Mouse (Mus musculus): Measurements from ENCODE around the gene Rasa2.

Gene Rasa2

DNA sequence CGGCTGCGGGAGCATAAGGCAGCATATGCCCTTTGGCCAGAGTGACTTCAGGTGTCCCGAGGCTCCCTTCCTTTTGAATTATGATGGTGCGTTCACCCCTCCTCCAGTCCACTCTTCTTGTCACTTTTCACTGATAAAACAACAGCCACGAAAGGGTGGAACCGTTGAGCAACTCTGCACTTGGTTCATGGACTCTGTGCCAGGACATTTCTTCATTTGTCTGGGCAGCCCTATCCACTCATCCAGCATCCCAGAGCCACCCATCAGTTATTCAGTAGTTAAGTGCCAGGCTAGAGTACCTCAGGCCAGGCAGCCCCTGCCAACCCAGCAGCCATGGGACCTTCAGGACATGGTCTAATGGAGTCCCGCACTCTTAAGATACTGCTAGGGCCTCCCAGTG is 7.1 kb upstream of the Rasa2 start:
- peak; percentile 81 for DNase-seq (ENCODE audit: low spot score)

DNA sequence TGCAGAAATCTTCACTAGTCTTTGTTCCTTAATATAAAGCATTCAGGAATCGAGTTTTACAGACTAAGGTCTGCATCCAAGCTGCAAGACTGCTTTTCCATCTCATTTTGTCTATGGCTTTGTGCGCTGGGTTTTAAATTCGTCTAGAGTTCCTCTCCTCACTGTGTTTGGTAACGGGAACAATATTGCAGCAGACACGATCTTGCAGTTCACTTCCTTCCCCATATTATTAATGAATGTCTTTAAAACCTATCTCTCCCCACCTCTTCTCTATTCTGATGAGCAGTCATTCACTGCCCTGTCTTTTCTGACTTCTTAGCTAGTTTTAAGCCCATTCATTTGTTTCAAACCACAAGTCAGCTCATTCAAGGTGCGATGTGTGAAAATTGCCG is 5.7 kb upstream of the Rasa2 start:
- no peak for DNase-seq (ENCODE audit: low spot score)

DNA sequence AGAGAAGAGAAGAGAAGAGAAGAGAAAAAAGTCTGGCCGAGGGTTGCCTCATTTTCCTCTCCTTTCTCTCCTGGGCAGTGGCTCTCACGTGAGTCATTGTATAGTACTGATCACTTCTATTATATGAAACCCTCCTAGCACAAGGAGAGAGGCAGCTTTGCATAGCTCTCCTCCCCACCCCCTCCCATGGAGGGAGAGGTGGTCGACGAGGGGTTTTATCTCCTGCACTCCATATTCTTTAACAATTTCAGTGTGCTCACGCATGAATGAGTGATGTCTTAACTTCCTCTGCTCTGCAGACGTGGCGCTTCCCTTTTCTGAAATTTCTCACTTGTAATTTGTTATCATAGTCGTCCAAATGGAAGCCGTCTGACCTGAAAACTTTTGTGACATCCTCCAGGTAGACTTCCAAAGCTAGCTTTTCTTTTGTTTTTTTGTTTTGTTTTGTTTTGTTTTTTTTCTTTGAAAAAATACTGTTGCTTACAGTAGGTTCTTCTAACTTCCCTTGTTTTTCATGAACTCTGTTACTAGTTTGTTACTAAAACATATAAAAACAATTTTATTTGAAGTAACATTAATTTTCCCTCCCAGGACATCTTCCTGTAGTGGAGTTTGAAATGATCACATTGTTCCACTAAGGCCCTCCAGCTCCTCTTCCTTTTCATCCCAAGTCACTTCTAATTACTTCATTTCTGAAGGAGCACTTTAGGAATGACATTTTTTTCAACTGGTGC is 5.2 kb upstream of the Rasa2 start:
- no peak for DNase-seq (ENCODE audit: low spot score)

DNA sequence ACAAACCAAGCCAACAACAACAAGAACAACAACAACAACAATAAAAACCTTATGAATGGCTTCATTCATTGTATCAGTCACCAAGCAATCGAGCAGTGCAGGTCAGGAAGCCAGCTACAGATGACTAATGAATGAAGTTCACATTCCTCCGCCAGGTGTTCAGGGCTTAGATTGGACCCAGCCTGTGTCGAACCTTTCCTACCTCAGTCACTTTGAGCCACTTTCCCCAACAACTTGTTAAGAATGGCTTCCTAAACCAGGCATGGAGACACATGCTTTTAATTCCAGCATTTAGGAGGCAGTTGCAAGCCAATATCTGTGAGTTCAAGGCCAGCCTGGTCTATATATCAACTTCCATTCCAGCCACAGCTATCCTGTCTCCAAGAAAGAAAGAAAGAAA is 4.5 kb upstream of the Rasa2 start:
- no peak for DNase-seq (ENCODE audit: low spot score)

GRCm38 (mm10) chr9:96635176-96635575 is 3.8 kb upstream of the Rasa2 start:
- no peak for DNase-seq (ENCODE audit: low spot score)

GRCm38 (mm10) chr9:96633771-96634170 is 2.4 kb upstream of the Rasa2 start:
- no peak for DNase-seq (ENCODE audit: low spot score)

DNA sequence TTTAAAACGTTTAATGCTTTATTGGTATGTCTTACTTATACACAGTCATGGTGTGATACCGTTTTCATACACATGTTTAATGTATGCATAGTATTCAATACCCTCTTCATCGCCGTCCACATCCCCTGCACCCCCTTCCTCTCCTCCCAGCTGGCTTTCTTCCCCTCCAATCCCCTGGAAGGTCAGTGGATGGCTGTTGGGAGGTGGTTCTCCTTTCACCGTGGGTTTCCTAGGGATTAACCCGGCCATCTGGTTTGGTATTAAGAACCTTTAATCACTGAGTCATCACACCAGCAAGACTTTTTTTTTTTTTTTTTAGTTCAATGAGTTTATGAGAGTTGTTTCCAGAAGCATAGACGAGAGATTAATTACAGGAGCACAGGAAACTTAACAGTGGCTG is 1.3 kb upstream of the Rasa2 start:
- DNase-seq (ENCODE audit: low spot score): no peak

- no peak for DNase-seq (ENCODE audit: low spot score)
Observed at GRCm38 (mm10) chr9:96632073-96632690, 765 bp upstream of the Rasa2 start.

DNA sequence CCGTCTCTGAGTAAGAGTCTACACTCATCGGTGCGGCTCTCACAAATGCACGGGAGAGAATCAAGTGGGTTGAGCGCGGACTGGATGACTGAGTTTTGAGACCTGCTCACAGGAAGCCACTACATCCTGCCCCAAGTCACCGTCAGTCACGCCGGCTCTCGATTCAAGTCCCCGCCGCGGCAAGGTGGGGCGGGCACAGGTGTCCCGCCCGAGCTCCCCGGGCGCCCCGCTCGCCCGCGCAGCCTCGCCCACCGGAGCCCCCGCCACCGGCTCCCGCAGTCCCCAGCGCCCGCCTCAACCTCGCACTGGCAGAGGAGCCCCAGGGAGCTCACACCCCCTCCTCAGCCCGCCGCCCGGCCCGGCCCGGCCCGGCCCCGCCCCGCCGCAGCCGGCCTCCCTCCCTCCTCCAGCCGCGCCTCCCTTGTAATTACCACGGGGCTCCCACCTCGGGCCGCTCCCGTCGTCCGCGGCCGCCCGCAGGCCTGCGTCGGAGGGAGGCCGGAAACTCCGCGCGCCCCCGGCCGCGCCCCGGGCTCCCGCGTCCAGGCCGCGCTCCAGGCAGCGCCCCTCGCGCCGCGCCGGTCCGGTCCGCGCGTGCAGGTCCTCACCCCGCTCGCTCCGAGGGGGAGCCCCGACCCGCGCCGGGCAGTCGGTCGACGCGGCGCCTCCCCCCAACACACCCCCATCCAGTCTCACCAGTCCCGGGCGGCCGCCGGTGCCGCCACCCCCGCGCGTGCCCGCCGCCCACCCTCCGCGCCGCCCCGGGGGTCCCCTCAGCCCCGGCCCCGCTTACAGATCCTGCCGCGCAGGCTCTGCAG is 637 bp downstream of the Rasa2 start:
- DNase-seq (ENCODE audit: low spot score): no peak

GRCm38 (mm10) chr9:96629151-96629550 is 2.3 kb downstream of the Rasa2 start:
- DNase-seq (ENCODE audit: low spot score): no peak

DNA sequence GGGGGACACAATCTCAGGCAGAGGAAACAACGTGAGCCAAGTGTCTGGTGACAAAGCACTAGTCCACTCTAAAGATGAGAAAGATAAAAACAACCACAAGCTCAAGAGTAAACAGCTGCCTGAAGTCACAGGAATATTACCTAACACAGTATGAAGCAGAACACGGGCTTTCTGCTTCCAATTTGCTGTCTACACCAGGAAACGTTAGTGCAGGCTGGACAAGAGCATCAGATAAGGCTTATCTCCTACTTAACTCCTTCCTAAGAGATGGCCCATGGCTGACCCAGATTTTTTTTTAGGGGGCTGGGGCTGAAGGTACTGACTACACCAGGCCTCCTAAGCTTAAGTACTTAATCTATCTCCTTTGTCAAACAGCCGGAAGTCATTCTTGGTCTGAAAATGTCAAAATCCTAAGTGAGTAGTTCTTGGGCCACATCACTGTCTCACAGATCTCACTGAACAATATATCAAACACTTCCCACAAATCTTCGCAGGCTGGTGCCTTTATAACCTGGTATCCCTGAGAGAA is 3.8 kb downstream of the Rasa2 start:
- no peak for DNase-seq (ENCODE audit: low spot score)

DNA sequence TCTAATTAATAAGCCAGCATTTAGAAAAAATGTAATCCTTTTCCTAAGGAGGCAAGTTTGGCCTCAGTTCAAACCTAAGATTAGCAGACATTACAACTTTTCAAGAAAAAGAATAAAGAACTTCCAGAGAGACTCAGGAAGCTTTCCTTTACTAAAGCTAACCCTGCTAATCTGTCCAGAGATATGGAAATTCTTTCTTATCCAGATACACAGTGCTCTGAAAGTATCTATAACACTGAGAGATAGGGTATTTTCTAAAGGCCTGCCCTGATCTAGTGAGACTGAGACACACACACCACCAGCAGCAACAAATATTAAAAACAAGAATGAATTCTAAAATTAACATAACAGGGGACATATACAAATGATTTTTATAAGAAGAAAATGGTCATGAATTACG is 4.4 kb downstream of the Rasa2 start:
- DNase-seq (ENCODE audit: low spot score): no peak

DNA sequence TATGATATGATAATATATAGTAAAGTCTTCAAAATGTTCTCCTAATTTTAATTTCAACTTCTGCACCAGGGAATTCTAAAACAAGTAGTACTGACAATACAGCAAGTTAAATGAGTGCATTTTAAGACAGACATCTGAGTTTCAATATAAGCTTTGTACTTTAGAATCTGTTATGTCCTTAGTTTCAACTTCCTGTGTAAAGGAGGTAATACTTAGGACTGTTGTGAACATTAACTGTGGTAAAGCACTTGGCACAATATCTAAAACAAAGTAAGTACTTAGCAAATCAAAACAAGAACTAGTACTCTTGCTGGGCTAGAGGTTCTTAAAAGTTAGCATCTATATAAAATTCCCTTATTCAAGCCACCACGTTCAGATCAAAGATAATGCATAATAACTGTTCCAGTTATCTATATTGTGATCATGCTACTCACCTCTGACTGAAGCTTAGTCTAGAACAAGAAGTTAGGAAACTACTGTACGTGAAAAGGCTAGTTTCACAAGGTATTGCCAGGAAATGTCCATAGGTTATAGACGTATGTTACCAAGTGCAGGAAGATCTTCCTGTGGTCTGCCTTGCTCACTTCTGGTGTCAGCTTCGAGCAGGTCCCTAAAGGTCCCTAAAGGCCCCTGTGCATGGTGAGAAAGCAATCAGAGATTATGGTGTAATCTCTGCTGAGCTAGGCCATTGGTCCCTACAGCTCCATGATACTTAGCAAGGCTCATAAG is 12.8 kb downstream of the Rasa2 start:
- DNase-seq (ENCODE audit: low spot score): no peak

DNA sequence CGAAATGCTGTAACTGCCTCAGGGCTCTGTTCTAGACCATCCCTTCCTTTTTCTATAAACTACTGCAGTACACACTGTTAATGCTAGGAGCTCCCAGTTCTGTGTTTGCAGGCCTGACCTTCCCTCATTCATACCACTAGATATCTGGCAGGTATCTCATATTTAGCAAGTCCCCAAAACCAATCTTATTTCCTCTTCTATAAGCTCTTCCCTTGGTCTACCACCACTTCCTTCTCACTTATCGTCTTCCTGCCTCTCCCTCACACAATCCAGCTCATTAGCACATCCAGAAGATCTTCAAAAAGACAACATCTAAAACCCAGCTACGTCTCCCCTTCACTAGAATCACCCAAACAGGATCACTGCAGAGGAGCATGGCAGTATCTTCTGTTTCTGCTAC is 19.1 kb downstream of the Rasa2 start:
- no peak for DNase-seq (ENCODE audit: low spot score)

- no peak for DNase-seq (ENCODE audit: low spot score)
Observed at GRCm38 (mm10) chr9:96611693-96612293, 19.6 kb downstream of the Rasa2 start.

DNA sequence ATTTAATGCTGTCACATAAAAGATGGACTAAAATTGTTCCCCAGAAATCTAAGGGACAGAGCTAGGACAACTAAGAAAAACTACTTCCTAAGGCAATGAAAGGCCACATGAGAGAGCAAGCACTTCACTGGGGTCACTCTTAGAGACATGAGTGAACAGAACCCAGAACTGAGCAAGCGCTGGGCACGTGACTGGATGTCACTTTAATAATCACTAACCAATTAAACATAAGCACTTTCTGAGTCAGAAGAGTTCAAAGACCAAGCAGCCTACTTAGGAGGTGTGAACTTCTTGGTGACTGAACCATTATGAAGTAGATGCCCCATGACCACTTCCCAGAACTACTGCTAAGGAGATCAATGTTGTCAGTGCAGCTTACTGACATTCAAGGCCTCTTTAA is 20.6 kb downstream of the Rasa2 start:
- DNase-seq (ENCODE audit: low spot score): no peak

- no peak for DNase-seq (ENCODE audit: low spot score)
Observed at GRCm38 (mm10) chr9:96603416-96603815, 28.0 kb downstream of the Rasa2 start.

GRCm38 (mm10) chr9:96597899-96598298 is 33.5 kb downstream of the Rasa2 start:
- DNase-seq (ENCODE audit: low spot score): no peak

DNA sequence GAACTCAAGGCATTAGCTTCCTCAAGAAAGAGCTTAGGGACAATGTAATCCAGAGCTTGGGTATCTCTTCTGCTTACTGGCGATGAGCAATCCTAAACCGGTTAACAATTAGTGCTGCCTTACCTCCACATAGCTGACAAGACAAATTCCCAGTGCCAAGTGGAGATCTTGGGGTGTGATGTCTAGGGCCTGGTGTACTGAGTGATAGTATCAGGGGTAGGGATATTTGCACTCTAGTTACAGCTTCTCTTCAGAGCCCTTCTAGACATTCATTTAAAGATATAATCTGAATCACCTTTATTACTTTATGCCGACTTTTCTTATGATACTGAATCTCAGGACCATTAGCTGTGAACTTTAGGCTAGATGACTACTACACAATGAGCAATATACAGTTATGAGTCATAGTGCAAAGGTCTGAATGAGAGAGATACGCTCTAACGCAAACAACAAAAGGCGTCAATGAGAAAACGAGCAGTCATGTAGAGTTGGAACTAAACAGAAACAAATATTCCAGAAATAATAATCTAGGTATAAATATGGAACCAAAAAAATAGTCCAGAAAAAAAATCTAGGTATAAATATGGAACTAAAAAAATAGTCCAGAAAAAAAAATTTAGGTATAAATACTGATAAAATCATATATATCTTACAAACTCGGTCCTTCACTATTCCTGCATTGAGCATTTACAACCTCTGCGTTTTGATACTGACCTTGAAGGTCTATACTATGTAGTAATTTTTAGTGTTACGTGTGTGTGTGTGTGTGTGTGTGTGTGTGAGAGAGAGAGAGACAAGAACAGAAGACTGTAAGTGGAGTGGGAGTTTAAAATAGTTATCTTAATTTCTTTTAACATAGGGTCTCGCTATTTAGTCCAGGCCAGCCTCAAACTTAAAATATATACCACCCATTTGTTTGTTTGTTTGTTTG is 38.5 kb downstream of the Rasa2 start:
- no peak for DNase-seq (ENCODE audit: low spot score)

GRCm38 (mm10) chr9:96589346-96589745 is 42.1 kb downstream of the Rasa2 start:
- DNase-seq (ENCODE audit: low spot score): no peak

DNA sequence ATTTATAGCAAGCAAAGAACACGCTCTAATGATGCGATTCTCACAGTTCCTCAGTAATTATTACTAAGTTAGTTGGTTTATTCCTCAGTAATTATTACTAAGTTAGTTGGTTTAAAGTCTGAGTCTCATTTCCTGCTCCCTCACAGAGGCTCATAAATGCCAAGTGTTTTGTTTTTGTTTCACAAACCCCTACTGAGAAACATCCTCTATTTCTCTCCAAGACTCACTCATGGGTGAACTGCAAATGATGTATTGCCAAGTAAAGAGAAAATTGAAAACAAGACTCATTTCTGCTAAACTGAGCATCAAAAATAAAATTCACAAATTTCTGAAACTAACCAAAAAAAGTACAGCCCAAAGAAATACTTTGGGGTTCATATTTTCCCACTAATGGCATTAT is 47.9 kb downstream of the Rasa2 start:
- peak; percentile 19 for DNase-seq (ENCODE audit: low spot score)
